Mouse (Mus musculus): ENCODE results near the gene Wdr82.

DNA sequence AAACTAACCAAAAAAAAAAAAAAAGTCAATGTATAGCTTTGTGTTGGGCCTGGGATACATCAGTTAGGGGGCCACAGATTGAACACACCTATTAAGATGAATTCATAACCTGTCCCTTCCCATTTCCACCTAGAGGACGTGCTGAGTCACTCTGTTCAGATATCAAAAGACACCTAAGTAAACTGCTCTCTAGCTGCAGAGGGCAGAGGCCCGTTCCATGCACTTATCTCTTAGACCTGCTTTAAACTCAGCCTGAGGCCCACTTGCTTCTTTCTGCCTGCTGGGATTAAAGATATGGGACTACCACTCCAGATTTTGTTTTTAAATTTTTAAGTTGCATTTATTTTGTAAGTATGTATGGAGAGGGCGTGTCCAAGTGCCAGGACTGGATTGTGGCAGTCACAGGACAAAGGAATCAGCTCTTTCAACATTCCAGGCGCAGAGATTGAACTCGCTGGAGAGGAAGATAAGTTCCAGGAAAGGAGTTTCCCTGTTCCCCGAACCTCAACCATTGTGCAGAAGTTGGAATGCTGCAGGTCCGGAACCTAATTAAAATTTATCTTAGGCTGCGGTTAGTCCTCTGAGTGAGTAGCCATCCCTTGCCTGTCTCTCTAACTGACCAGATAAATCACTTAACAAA is 57.2 kb downstream of the Wdr82 start:
- no peak for TF ChIP-seq CTCF (IDR thresholded peaks at IDR 0.05)
- TF ChIP-seq POLR2A (IDR thresholded peaks at IDR 0.05; ENCODE audit: insufficient read depth, low read depth, low read length): no peak

Data from heart, adult 2 months (tissue).